Mouse (Mus musculus): Measurements from ENCODE around the gene Il1rap. TPM values are rescaled to one million over a fixed set of nuclear protein-coding genes. Genes with fewer than 3 reads are reported as not detected.

Il1rap gene
- total RNA-seq, 2 experiments from 2014 or later, result 1.4 to 1.8 TPM

- Histone ChIP-seq H3K4me3 (no peak overlapping the region), H3K27ac (no peak overlapping the region)
- no peak for DNase-seq
- intact Hi-C loops (cut with DNase I), result no loop called here
- TF ChIP-seq CTCF (IDR thresholded peaks at IDR 0.05), result no peak
Measured at GRCm38 (mm10) chr16:26643077-26643476, 61.6 kb downstream of the Il1rap start.

DNA sequence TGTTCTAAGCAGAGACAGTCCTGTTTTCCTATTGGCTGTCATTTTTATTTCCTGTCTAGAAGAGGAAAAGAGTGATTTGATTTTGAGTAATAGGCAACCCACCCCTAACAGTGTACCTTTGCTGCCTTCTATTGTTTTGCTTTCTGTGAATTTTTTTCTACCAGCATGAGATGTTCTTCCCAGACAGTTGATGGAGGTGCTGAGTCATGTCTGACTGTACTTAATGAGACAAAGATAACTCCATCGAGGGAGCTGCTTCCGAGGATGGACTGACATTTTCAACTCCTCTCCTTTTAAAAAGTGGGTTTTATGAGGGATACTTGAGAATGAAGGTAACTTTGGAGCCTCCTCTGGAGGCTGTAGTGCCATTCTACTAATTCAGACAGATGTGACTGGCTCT, 64.6 kb downstream of the Il1rap start:
- no peak overlapping the region for H3K4me3 ChIP-seq
- no peak for TF ChIP-seq CTCF (IDR thresholded peaks at IDR 0.05)
- intact Hi-C loops (cut with DNase I), result no loop called here
- no peak for DNase-seq
- no peak overlapping the region for H3K27ac ChIP-seq

DNA sequence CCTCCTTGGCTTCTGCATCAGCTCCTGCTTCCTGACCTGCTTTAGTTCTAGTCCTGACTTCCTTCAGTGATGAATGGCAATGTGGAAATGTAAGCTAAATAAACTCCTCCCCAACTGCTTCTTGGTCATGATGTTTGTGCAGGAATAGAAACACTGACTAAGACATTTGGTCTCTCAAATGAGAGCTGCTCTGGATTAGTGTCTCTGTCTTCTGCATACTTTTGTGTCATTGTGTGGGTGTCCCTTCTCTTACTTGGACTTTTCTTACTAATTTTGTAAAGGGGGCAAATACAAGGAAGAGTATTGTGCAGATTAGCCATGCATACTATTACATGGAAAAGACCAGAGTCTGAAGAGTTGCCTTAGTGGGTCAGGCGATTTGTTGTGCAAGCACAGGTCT, 65.5 kb downstream of the Il1rap start:
- intact Hi-C loops (cut with DNase I), result no loop called here
- TF ChIP-seq CTCF (IDR thresholded peaks at IDR 0.05), result no peak
- no peak overlapping the region for H3K4me3 ChIP-seq
- no peak overlapping the region for H3K27ac ChIP-seq
- DNase-seq, result no peak

DNA sequence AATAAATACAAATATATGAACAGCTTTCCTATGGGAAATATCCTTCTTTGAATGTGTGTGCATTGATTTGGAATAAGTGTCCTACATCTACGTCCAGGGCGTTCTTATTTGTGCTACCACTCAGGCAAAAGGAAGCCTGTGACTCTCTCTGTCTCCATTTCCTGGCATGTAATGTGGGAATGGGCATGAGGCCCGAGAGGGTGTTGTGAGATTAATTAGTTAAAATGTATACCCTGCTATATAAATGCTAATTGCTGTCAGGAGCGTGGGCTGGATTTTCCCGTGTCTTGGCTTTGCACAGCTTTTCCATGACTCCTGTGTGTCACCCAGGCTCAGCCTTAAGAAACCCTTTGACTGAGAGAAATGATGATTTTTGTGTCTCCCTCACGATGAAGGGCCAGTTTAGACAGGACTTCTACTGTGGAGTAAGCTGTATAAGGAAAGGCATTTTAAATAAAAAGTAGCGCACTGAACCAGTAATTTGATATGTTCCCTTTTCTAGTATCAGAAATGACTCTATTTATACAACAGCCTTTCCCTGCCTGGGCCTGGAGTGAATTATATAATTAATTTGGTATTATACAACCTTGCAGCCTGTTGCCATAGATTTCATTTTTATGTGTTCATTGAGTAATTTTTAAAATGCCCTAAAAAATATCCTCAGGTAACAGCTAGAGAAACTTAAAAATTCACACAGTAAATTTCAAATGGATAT, 81.4 kb downstream of the Il1rap start:
- H3K4me3 ChIP-seq, result no peak overlapping the region
- intact Hi-C loops (cut with DNase I), result no loop called here
- TF ChIP-seq CTCF (IDR thresholded peaks at IDR 0.05), result no peak
- no peak for DNase-seq
- no peak overlapping the region for H3K27ac ChIP-seq

DNA sequence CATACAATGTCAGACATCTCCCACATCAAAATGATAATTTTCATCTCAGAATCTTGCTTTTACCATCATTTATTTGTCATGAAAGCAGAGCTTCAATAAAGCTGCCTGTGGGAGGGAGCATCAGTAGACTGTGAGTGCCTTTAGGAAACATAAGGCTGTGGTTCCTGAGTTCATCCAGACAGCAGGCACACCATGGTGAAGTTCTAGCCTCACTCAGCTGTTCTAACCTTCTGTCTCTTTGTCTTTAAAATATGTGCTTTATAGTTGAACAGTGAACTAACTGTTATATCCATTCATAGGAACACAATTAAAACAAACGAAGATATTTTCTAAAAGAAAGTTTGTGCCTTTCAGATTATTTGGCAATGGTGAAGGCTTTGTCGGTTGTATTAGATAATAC, 84.9 kb downstream of the Il1rap start:
- intact Hi-C loops (cut with DNase I), result no loop called here
- TF ChIP-seq CTCF (IDR thresholded peaks at IDR 0.05), result no peak
- DNase-seq, result no peak
- no peak overlapping the region for H3K27ac ChIP-seq
- H3K4me3 ChIP-seq, result no peak overlapping the region

DNA sequence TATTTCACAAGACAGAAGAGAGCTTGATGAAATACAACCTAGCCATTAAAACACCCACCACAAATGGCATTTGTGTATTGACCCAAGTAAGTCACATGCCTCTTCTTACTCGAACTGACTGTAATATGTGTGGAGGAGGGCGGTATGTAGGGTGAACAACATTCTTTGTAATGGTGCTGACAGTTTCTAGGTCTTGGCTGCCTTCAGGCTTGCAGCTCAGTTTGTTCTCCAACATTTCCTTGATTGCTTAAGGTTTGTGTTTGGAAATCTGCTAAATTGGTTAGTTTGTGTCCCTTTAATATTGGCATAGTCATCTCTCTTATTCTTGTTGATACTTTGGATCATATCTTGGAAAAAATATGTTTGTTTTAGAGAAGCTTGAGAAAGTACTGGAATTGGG, 87.6 kb downstream of the Il1rap start:
- DNase-seq, result no peak
- TF ChIP-seq CTCF (IDR thresholded peaks at IDR 0.05), result no peak
- Histone ChIP-seq H3K4me3 (no peak overlapping the region), H3K27ac (no peak overlapping the region)
- intact Hi-C loops (cut with DNase I), result no loop called here

GRCm38 (mm10) chr16:26680381-26680780, 98.9 kb downstream of the Il1rap start:
- TF ChIP-seq CTCF (IDR thresholded peaks at IDR 0.05), result no peak
- intact Hi-C loops (cut with DNase I), result no loop called here
- DNase-seq, result no peak

DNA sequence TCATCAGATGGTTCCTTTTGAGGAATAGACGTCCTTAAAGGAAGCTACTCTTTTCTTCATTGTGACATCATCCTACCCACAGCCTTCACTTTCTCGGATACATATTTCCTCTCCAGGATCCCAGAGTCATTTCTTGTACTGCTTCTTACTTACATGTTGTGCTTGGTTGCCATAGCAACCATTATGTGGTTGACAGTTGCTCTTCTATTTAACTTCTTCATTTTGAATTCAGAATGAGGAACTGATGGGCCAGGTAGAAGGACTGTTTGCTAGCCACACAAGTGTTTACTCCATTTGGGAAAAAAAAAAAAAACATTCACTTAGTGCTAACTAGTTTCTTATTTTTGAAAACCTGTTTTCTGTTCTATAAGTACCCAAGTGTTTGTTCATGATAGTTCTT, 108.3 kb downstream of the Il1rap start:
- Histone ChIP-seq H3K4me3 (no peak overlapping the region), H3K27ac (no peak overlapping the region)
- intact Hi-C loops (cut with DNase I), result no loop called here
- no peak for TF ChIP-seq CTCF (IDR thresholded peaks at IDR 0.05)
- no peak for DNase-seq

More at GRCm38 (mm10) chr16:26680381-26680780, 98.9 kb downstream of the Il1rap start:
- Histone ChIP-seq H3K27ac (no peak overlapping the region), H3K4me3 (no peak overlapping the region)

DNA sequence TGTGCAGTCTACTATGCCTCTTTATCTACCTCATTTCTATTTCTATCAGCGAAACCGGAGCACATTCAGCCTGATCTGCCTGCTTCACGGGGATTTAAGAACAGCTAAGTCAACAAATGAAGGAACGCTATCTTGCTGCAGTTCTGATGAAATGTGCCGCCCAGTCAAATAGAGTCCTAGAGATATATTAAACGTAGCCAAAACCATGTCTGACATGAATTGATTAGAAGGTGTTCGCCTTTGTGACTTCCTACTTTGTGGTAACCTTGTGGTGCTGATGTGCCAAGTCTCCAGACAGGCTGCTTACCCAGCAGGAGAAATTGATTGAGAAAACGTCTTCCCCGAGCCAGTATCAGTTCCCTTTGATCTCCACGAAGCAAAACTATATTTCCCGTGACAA, 109.8 kb downstream of the Il1rap start:
- no peak for TF ChIP-seq CTCF (IDR thresholded peaks at IDR 0.05)
- intact Hi-C loops (cut with DNase I), result no loop called here
- Histone ChIP-seq H3K4me3 (no peak overlapping the region), H3K27ac (no peak overlapping the region)
- DNase-seq, result no peak

DNA sequence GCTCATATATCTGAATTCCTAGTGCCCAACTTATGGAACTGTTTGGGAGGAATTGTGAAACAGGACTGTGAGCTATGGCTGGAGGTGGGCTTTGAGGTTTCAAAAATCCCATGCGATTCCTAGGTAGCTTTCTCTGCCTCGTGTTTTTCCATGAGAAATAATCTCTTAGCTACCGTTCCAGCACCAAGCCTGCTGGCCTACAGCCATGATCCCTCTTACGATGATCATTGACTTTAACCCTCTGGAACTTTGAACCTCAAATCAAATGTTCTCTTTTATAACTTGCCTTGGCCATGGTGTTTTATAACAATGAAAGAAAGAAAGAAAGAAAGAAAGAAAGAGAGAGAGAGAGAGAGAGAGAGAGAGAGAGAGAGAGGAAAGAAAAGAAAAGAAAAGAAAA, 116.6 kb downstream of the Il1rap start:
- Histone ChIP-seq H3K27ac (no peak overlapping the region), H3K4me3 (no peak overlapping the region)
- TF ChIP-seq CTCF (IDR thresholded peaks at IDR 0.05), result no peak
- no peak for DNase-seq
- intact Hi-C loops (cut with DNase I), result no loop called here

DNA sequence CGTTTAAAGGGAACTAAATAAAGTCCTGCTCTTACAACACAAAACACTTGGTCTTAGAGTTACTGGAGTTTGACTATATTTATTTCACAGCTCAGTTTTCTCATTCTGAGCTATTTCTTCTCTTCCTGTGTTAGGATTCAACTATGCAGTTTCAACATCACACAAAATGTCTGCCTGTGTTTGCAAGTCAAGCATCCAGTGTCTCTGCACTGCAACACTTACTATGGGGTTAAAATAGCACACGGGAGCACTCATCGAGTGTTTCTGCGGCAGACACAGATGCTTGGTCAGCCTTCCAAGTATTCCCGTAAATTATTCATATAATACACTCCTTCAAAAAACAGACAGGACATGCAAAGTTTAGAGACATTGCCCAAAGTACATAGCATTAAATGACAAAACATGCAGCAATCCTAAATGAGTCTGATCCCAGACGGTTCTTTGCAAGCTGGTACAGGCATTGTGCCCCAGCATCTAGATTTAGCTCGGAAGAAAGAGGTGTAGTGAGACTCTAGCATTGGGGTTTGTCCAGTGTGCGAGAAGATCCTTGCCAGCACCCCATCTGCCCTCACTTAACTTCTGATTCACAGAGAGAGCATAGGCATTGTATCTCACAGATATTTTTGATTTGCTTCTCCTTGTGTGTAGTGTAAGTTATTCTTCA, 119.1 kb downstream of the Il1rap start:
- intact Hi-C loops (cut with DNase I), result no loop called here
- no peak for TF ChIP-seq CTCF (IDR thresholded peaks at IDR 0.05)
- H3K27ac ChIP-seq, result no peak overlapping the region
- no peak for DNase-seq
- H3K4me3 ChIP-seq, result no peak overlapping the region

DNA sequence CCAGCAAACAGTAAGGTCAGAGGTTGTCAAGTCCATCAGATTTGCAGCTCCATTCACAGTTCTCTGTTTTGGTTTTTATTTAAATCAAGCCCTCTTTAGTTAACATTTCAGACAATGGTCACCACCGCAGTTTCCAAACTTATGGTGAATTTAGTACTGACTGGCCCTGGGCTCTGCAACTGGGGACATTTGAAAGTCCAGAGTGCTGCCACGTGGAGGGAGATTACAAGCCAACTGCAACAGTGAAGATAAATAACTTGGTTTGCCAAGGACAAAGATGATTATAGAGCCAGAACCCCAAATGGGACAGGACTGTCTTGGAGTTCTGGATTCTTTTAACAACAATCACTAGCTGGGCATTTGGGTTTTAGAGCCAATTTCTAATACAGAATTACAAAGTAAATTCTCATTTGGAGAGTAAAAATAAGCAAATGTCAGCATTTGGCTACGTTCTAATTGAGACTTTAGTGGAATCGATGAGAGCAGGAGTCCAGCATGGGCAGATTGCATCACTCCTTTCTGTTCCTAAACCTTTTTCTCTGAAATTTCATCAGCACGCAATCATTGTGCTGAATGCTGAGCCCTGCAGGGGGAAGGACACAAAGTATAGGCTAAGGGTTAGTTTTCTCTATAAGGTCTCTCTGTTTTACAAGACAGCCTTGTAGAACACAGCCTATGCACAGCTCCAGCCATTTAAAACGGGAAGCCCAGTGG, 124.3 kb downstream of the Il1rap start:
- no peak for TF ChIP-seq CTCF (IDR thresholded peaks at IDR 0.05)
- Histone ChIP-seq H3K4me3 (no peak overlapping the region), H3K27ac (0 out of 2 replicates have a peak overlapping the region, but pooled peaks have one; percentile 1)
- peak; percentile 25 for DNase-seq
- intact Hi-C loops (cut with DNase I), result no loop called here

DNA sequence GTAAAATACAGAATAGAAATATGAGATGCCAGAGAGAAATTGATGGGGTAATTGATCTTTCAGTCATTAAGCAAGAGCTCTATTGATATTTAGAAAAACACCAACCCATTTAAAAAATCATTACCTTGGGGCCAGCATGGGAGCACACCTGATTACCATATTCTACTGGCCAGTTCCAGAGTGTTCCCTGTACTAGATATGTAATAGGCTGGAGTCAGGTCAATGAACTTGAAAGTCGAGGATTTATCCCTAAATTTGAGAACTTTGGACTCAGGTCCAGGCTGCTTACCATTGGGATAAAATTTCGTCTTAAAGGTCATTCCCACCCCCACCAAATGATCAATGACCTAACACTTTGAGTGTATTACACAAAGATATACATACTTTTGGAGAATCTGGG, 125.0 kb downstream of the Il1rap start:
- DNase-seq, result no peak
- no peak for TF ChIP-seq CTCF (IDR thresholded peaks at IDR 0.05)
- no peak overlapping the region for H3K4me3 ChIP-seq
- no peak overlapping the region for H3K27ac ChIP-seq
- intact Hi-C loops (cut with DNase I), result no loop called here

All from gastrocnemius, adult 2 months (tissue).